Mouse (Mus musculus): ENCODE measurements at regions not wholly inside any gene's neighbourhood (a gene's known extent, or its start where the extent isn't known, plus 50 kb on each side); places are given as distances from the start of the nearest gene placed in this dataset.
"Not testable (repeated sequence)": the region's sequence is repeated elsewhere in the genome, so short reads cannot be mapped to it uniquely, and the experiment has no call there.

DNA sequence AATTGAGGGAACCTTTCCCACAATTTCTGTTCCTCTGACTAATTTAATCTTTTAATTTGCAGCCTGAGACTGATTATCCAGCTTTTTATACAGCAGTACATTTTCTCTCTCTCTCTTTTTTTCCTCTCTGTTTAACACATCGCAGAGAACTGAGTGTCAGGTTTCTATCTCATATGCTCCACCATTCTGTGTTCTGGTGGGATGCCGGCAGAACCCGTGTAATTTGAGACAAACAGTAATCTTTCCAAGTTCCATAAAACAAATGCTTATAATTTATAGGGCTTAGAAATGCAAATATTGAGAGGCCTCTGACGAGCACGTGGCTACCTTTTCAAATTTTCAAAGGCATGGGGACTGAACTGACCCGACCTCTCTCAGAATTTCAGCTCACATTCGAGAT, 59.1 kb downstream of the Zbtb18 start:
- Histone ChIP-seq H3K4me3 (no peak overlapping the region), H3K9ac (replicated peaks) (no peak overlapping the region), H3K4me1 (no peaks in the 10 kb centered on the region), H3K4me2 (replicated peaks) (no peak overlapping the region), H3K27ac (replicated peaks) (no peak overlapping the region), H3K36me3 (no peaks in the 10 kb centered on the region), H3K9me3 (no peaks in the 10 kb centered on the region), H3K27me3 (no peaks in the 10 kb centered on the region)
- no peak for ATAC-seq (replicated peaks)
- 42% methylated on average over 7 of the region's 7 CpGs for WGBS

DNA sequence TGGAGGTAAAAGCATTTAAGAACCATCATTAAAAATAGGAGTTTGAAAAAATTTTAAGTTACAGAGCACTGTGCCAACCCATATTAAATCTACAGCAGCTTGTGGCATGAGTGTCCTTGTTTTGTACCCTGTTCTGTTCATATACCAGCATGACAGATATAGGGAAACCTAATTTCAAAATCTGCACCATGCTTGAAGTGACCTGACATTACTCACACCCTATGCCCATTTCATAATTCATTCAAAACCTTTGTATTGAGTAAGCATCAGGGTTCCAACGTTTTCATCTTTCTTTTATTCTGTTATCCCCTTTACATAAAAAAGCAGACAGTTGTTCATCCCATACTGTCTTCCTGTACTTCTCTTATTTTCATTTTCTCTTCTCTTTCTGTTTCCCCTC, 61.8 kb downstream of the Zbtb18 start:
- Histone ChIP-seq H3K4me1 (no peaks in the 10 kb centered on the region), H3K9me3 (no peaks in the 10 kb centered on the region), H3K36me3 (no peaks in the 10 kb centered on the region), H3K4me2 (replicated peaks) (no peak overlapping the region), H3K27me3 (no peaks in the 10 kb centered on the region), H3K9ac (replicated peaks) (no peak overlapping the region), H3K27ac (replicated peaks) (no peak overlapping the region), H3K4me3 (no peak overlapping the region)
- ATAC-seq (replicated peaks) = no peak
- WGBS = 76% methylated on average over 1 of the region's 1 CpGs

GRCm38 (mm10) chr1:177504743-177505142, 62.6 kb downstream of the Zbtb18 start:
- 97% methylated on average over 2 of the region's 2 CpGs for WGBS
- no peak overlapping the region for H3K27ac ChIP-seq (replicated peaks)

DNA sequence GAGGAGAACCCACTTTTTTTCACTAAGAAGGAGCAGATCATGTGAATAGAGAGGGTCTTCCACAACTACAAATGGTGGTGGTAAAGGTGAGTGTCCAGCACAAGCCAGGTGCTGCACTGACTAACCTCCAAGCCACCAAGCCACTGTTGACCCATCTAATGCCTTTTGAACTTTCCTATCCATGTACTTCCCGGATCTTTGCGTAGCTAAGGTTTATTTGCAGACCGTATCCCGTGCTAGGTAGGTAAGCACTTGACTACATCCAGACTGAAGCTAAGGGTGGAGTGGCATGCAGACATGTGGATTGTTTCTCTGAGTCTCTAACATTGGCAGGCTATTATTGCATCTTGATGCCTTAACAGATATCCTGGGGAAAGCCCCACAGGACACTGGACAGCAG, 65.2 kb downstream of the Zbtb18 start:
- not testable (repeated sequence) for H3K27ac ChIP-seq (replicated peaks); H3K36me3 ChIP-seq; H3K9me3 ChIP-seq; H3K27me3 ChIP-seq; H3K4me3 ChIP-seq; H3K9ac ChIP-seq (replicated peaks); H3K4me2 ChIP-seq (replicated peaks); H3K4me1 ChIP-seq; ATAC-seq (replicated peaks)
- 94% methylated on average over 4 of the region's 4 CpGs for whole genome bisulfite sequencing

More at GRCm38 (mm10) chr1:177504743-177505142, 62.6 kb downstream of the Zbtb18 start:
- H3K4me3 ChIP-seq = no peak overlapping the region
- no peak overlapping the region for H3K4me2 ChIP-seq (replicated peaks)
- no peaks in the 10 kb centered on the region for H3K27me3 ChIP-seq
- no peaks in the 10 kb centered on the region for H3K4me1 ChIP-seq
- H3K9me3 ChIP-seq = no peaks in the 10 kb centered on the region
- no peak for ATAC-seq (replicated peaks)
- H3K36me3 ChIP-seq = no peaks in the 10 kb centered on the region
- H3K9ac ChIP-seq (replicated peaks) = no peak overlapping the region

DNA sequence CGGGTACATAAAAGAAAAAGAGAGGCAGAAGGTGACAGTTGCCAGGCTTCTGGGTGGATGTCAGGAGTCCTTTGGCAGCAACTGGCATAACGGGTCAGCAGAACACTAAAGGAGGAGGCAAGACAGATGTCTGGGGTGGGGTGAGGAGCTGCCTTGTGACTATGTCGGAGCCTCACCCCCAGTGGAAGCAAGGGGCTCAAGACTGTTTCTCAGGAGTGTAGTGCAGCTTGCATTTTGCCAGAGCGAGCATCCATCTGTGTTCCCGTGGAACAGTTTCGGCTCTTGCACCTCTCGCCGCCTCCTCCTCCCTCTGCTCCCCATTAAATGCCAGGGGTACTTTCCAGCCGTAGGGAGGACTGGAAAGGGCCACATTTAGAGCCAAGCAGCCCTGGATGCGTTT, 67.6 kb downstream of the Zbtb18 start:
- no peak; the same call in 1 of the 2 replicates for ATAC-seq (replicated peaks)
- H3K9ac ChIP-seq (replicated peaks) = no peak overlapping the region
- no peaks in the 10 kb centered on the region for H3K4me1 ChIP-seq
- H3K27ac ChIP-seq (replicated peaks) = no peak overlapping the region
- H3K9me3 ChIP-seq = no peaks in the 10 kb centered on the region
- no peak overlapping the region for H3K4me2 ChIP-seq (replicated peaks)
- H3K4me3 ChIP-seq = no peak overlapping the region
- H3K36me3 ChIP-seq = no peaks in the 10 kb centered on the region
- no peaks in the 10 kb centered on the region for H3K27me3 ChIP-seq
- WGBS = 71% methylated on average over 10 of the region's 10 CpGs

DNA sequence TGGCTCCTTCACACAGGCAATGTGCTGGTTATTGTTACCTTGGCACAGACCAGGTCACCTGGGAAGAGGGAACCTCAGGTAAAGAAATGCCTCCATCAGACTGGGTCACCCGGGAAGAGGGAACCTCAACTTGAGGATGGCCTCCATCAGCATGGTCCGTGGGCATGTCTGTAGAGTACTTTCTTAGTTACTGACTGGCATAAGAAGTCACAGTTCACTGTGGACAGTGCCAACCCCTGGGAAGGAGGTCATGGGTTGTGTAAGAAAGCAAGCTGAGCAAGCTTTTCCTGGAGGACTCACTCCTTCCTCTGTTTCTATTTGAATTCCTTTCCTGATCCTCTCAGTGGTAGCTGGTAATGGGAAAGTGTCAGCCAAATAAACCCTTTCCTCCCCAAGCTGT, 70.0 kb downstream of the Zbtb18 start:
- Histone ChIP-seq H3K4me3 (no peak overlapping the region), H3K9me3 (no peaks in the 10 kb centered on the region), H3K4me1 (no peaks in the 10 kb centered on the region), H3K27me3 (no peaks in the 10 kb centered on the region), H3K9ac (replicated peaks) (no peak overlapping the region), H3K27ac (replicated peaks) (no peak overlapping the region), H3K36me3 (no peaks in the 10 kb centered on the region), H3K4me2 (replicated peaks) (no peak overlapping the region)
- WGBS = 92% methylated on average over 2 of the region's 2 CpGs
- no peak for ATAC-seq (replicated peaks)

DNA sequence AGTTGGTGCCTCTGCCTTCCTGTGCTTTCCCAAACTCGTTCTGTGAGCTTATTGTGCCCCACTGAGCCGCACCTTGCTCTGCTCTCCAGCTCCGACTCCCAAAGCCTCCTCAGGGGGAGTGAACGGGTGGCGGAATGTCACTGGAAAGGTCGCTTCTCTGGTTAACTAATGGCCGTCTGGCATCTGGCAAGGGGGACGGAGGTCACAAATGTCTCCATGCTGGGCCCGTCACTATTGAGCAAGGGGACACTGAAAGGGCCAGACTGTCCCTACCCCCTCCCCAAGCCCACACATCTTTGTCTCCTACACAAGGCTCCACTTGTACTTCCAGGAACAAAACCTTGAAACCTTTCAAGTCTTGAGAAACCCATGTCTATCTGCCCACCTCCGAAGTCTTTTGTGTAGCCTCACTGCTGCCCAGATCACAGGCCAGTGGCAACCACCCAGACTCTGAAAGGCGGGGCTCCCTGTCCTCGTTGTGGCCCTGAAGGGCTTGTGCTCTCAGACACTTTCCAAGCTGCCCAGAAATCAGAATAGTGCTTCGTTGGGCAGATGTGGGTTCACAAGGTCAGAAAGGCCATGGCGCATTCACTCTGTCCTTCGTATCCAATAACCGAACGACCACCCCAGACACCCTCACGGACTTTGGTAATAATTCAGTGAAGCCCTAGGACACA, 75.9 kb downstream of the Zbtb18 start:
- WGBS = 35% methylated on average over 18 of the region's 18 CpGs
- ATAC-seq (replicated peaks) = no peak
- H3K4me2 ChIP-seq (replicated peaks) = no peak overlapping the region
- no peaks in the 10 kb centered on the region for H3K36me3 ChIP-seq
- peaks cover 10% of the 10 kb centered on the region for H3K4me1 ChIP-seq
- H3K9ac ChIP-seq (replicated peaks) = no peak overlapping the region
- no peaks in the 10 kb centered on the region for H3K9me3 ChIP-seq
- no peak overlapping the region for H3K27ac ChIP-seq (replicated peaks)
- H3K27me3 ChIP-seq = no peaks in the 10 kb centered on the region
- no peak overlapping the region for H3K4me3 ChIP-seq

DNA sequence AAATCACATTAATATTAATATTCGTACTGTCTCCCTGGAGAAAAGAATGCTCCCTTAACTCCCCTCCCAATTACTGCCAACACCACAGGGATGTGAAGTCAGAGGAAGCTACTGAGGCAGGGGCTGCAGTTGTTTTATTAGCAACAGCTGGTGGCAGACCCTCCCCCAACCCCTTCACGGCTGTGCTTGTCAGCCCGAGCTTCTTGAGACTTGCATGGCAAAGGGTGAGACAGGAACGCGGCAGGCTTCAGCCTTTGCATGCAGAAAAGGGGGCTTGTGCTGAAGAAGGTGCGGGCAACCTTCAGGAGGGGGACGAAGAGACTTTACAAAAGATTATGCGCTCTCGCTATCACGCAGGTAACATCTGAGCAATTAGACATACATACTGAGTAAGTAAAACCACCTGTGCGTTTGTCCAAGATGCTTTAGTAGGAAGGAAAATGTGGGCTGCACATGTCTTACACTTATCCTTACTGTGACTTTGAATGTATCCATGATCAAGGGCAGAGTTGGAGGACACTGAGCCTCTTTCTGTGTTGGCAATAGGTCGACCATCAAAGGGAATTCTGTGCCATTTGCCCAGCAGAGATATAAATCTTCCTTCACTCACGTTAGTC, 76.9 kb downstream of the Zbtb18 start:
- Histone ChIP-seq H3K4me1 (peaks cover 10% of the 10 kb centered on the region), H3K36me3 (no peaks in the 10 kb centered on the region), H3K9me3 (no peaks in the 10 kb centered on the region), H3K27me3 (no peaks in the 10 kb centered on the region), H3K4me3 (no peak overlapping the region), H3K27ac (replicated peaks) (no peak overlapping the region), H3K4me2 (replicated peaks) (no peak overlapping the region), H3K9ac (replicated peaks) (no peak overlapping the region)
- peak; percentile 48; the same call in 1 of the 2 replicates for ATAC-seq (replicated peaks)
- 36% methylated on average over 13 of the region's 13 CpGs for WGBS

DNA sequence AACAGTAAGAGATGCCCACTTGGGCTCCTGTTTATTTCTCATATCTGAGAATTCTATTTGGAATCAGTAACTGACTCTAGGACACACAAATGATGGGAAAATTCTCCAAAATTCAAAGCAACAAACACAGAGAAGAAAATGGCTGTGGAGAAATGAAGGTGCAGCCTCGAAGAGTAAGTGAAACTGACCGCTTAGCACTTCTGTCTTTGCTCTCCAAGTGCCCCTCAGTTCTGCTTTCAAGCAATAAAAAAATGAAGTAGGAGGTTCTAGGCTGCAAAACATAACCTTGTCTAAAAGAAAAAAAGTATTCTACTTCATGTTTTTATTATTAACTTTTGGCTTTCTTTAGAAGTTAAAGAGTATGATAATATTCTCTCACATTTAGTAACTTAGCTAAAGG, 79.0 kb downstream of the Zbtb18 start:
- ATAC-seq (replicated peaks) = no peak
- H3K36me3 ChIP-seq = no peaks in the 10 kb centered on the region

GRCm38 (mm10) chr1:177525141-177525540, 83.0 kb downstream of the Zbtb18 start:
- ATAC-seq (replicated peaks) = no peak
- Histone ChIP-seq H3K9ac (replicated peaks) (no peak overlapping the region), H3K27me3 (no peaks in the 10 kb centered on the region), H3K9me3 (no peaks in the 10 kb centered on the region), H3K36me3 (no peaks in the 10 kb centered on the region), H3K4me1 (no peaks in the 10 kb centered on the region), H3K4me2 (replicated peaks) (no peak overlapping the region), H3K4me3 (no peak overlapping the region), H3K27ac (replicated peaks) (no peak overlapping the region)
- 88% methylated on average over 6 of the region's 6 CpGs for WGBS

More for the DNA sequence above, 79.0 kb downstream of the Zbtb18 start:
- Histone ChIP-seq H3K4me3 (no peak overlapping the region), H3K27me3 (no peaks in the 10 kb centered on the region), H3K27ac (replicated peaks) (no peak overlapping the region), H3K4me1 (peaks cover 10% of the 10 kb centered on the region), H3K4me2 (replicated peaks) (no peak overlapping the region), H3K9ac (replicated peaks) (no peak overlapping the region), H3K9me3 (no peaks in the 10 kb centered on the region)
- WGBS = 95% methylated on average over 2 of the region's 2 CpGs

GRCm38 (mm10) chr1:177531791-177532190, 89.6 kb downstream of the Zbtb18 start:
- H3K9me3 ChIP-seq = no peaks in the 10 kb centered on the region
- H3K27ac ChIP-seq (replicated peaks) = no peak overlapping the region
- no peak overlapping the region for H3K4me2 ChIP-seq (replicated peaks)
- no peaks in the 10 kb centered on the region for H3K27me3 ChIP-seq
- H3K4me1 ChIP-seq = no peaks in the 10 kb centered on the region
- H3K9ac ChIP-seq (replicated peaks) = no peak overlapping the region
- WGBS = 92% methylated on average over 2 of the region's 2 CpGs
- no peaks in the 10 kb centered on the region for H3K36me3 ChIP-seq
- ATAC-seq (replicated peaks) = no peak
- no peak overlapping the region for H3K4me3 ChIP-seq

DNA sequence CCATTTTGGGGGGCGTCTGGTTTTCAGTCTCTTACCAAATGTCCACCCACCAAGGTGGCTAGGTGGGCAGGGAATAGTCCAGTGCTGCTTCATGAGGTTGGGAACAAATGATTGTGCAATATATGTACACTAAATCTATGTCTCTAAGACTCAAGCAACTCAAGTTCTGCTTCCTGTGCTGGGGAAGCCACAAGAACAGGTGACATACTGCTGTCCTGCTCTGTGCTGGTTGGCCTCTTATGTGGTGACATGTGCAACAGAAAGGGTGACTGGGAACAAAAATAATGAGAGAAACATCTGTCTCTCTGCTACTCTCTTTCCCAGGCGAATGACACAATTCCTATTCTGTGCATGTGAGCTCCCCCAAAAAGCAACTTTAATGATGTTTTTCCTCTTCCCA, 90.5 kb downstream of the Zbtb18 start:
- no peak for ATAC-seq (replicated peaks)
- H3K27ac ChIP-seq (replicated peaks) = no peak overlapping the region
- H3K9ac ChIP-seq (replicated peaks) = no peak overlapping the region
- H3K4me2 ChIP-seq (replicated peaks) = no peak overlapping the region
- H3K4me1 ChIP-seq = no peaks in the 10 kb centered on the region
- H3K4me3 ChIP-seq = no peak overlapping the region
- 85% methylated on average over 2 of the region's 2 CpGs for WGBS
- no peaks in the 10 kb centered on the region for H3K9me3 ChIP-seq
- no peaks in the 10 kb centered on the region for H3K36me3 ChIP-seq
- no peaks in the 10 kb centered on the region for H3K27me3 ChIP-seq

- Histone ChIP-seq H3K36me3 (no peaks in the 10 kb centered on the region), H3K4me1 (no peaks in the 10 kb centered on the region), H3K27ac (replicated peaks) (no peak overlapping the region), H3K9ac (replicated peaks) (no peak overlapping the region), H3K9me3 (no peaks in the 10 kb centered on the region), H3K4me2 (replicated peaks) (no peak overlapping the region), H3K27me3 (no peaks in the 10 kb centered on the region), H3K4me3 (no peak overlapping the region)
- no peak for ATAC-seq (replicated peaks)
- 85% methylated on average over 2 of the region's 2 CpGs for WGBS
These were observed 91.2 kb downstream of the Zbtb18 start for GRCm38 (mm10) chr1:177533332-177533731.
